Mouse (Mus musculus): ENCODE measurements around the gene A630076J17Rik.

DNA sequence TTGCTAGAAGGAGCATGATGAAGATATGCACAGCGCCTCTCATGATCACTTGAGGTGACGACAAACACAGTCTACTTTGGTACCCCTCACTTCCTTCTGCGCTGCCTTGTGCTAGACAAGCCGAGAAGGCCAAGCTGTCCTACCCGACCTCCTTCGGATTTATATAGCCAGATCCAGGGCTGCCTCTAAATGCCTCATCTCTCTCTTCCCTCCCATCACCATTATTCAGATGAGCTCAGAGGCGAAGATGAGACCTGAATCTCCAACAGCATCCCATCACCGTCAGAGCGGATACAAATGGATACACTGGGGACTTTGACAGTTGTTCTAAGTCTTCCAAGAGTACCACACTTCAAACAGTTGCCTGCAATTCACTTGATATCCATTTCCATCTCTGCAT, 9.2 kb downstream of the A630076J17Rik start, which contains the start of gene Prok1:
- TF ChIP-seq CTCF (IDR thresholded peaks at IDR 0.05; ENCODE audit: extremely low read depth, insufficient read depth, insufficient read length, insufficient replicate concordance), result no peak
- no peak for TF ChIP-seq POLR2A (IDR thresholded peaks at IDR 0.05; ENCODE audit: low read depth, low read length)
